Mouse (Mus musculus) CD4-positive, CD25-positive, alpha-beta regulatory T cell, adult 4 months (primary cell): Measurements from ENCODE around the gene Tbc1d2b. TPM values are rescaled to one million over a fixed set of nuclear protein-coding genes. Genes with fewer than 3 reads are reported as not detected.

Experiments used
- ATAC-seq: one replicate; pipeline ENCODE4 v1.8.0; 2017
- polyA plus RNA-seq, 2 experiments: library from polyadenylated mRNA; unstranded; fragments of 100-300 nt; shearing (Covaris generic); gene quantifications; one replicate each; pipeline ENCODE4 v1.2.1; 2017

Tbc1d2b gene
- polyA plus RNA-seq, 2 experiments from 2014 or later: 11.3 to 12.1 TPM

GRCm38 (mm10) chr9:90166615-90167014 lies 104.0 kb downstream of the Tbc1d2b start:
- no peak for ATAC-seq

- ATAC-seq: no peak
Observed at GRCm38 (mm10) chr9:90165590-90165989, 105.0 kb downstream of the Tbc1d2b start.

- no peak for ATAC-seq
Observed at GRCm38 (mm10) chr9:90164670-90165453, 105.7 kb downstream of the Tbc1d2b start.

- ATAC-seq: no peak
Observed at GRCm38 (mm10) chr9:90163749-90164095, 106.9 kb downstream of the Tbc1d2b start.

GRCm38 (mm10) chr9:90162926-90163748 lies 107.5 kb downstream of the Tbc1d2b start, which contains the start of gene Adamts7:
Gene Adamts7 (plus strand): TSS chr9:90163069.
- no peak for ATAC-seq

- ATAC-seq: no peak
Observed at GRCm38 (mm10) chr9:90162243-90162925, 108.2 kb downstream of the Tbc1d2b start.

Other genes starting within 250 kb of the Tbc1d2b start
- 10 to 100 TPM in 1 of 2 experiments, 1 to 10 TPM in 1; 2.0 to 14.6 TPM for gene Ctsh, start 216.7 kb downstream of the Tbc1d2b start, polyA plus RNA-seq
- gene Morf4l1, start 156.0 kb downstream of the Tbc1d2b start, polyA plus RNA-seq: 100 to 1,000 TPM; 309 to 341 TPM
- gene Adamts7, start 107.7 kb downstream of the Tbc1d2b start, polyA plus RNA-seq: under 1 TPM in 1 of 2 experiments, not detected in 1; 0.05 TPM